Mouse (Mus musculus) ES-CJ7 (cell line): ENCODE results near the gene Agap2.

ENCODE experiments used
- DNase-seq: peaks from one replicate; pipeline ENCODE4 v3.0.0; 2011; ENCODE audit warnings: low read depth, low spot score

Gene Agap2

DNA sequence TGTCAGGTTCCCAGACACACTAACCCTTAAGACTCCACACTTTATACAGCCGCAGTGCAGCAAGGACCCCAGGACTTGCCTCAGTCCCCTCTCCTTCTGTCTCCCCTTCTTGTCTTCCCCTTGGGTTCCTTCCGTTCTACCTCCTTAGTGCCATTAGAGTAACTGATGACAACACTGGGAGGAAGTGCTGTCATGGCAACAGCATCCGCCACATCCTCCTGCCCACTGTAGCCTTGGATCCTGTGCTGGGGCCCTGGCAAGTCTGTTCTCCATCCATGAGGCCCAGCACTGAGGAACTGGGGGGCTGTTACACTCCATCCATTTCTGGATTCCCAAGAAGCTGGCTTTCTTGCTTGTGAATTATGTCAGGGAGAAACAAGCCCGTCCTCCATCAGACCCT lies 998 bp downstream of the Agap2 start:
- no peak for DNase-seq

GRCm38 (mm10) chr10:127077515-127077914 lies 2.4 kb downstream of the Agap2 start:
- no peak for DNase-seq

GRCm38 (mm10) chr10:127078001-127078676 lies 3.1 kb downstream of the Agap2 start:
- peak; percentile 48 for DNase-seq

DNA sequence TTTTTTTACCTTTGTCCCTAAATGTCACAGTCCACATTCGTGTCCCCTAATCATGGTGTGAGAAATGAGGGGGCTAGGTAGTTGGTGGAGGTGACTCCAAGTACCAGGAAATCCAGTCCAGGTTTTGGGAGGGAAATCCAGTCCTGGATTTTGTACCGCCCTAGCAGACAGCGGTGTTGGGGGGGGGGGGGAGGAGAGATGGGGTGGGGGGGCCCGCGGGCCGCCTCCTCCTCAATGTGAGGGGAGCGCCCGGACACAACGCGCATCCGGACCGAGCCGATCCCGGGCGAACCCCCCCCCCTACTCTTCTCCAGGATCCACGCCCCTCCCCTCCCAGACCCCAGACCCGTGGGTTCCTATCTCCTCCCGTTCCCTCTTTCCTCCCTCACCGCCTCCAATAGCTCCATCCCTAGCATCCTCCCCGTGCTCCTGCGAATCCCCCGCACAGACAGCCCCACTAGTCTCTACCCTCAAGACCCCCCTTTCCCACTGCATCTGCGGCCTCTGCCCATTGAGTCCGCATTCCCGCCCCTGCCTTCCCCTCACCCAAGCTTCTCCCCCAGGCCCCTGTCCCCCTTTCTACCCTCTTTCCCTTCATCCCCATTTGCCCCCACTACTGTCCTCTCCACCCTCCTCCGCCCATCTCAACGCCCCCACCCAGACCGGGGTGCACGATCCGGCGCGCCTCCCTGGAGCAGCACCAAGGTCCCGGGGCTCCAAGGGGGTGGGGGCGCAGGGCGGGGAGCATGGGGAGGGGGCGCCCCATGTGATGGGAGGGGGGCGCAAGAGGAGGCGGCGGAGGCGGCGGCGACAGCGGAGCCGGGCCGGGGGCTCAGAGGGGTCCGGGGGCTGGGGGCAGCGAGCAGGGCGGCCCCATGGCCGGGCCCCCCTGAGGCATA lies 3.8 kb downstream of the Agap2 start:
- peak; percentile 56 for DNase-seq

DNA sequence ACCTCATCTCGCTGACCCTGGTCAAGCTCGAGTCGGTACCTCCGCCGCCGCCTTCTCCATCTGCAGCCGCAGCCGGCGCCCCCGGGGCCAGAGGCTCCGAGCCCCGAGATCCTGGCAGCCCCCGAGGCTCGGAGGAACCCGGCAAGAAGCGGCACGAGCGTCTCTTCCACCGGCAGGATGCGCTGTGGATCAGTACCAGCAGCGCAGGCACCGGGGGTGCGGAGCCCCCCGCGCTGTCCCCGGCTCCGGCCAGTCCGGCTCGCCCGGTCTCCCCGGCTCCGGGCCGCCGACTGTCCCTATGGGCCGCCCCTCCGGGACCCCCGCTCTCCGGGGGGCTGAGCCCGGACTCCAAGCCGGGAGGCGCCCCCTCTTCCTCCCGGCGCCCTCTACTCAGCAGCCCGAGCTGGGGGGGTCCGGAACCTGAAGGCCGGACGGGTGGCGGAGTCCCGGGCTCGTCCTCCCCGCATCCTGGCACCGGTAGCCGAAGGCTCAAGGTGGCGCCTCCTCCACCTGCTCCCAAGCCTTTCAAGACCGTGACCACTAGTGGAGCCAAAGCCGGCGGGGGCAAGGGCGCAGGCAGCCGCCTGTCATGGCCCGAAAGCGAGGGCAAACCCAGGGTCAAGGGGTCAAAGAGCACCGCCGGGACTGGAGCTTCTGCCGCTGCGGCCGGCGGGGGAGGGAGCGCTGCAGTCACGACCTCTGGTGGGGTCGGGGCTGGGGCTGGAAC lies 4.7 kb downstream of the Agap2 start:
- DNase-seq: no peak

DNA sequence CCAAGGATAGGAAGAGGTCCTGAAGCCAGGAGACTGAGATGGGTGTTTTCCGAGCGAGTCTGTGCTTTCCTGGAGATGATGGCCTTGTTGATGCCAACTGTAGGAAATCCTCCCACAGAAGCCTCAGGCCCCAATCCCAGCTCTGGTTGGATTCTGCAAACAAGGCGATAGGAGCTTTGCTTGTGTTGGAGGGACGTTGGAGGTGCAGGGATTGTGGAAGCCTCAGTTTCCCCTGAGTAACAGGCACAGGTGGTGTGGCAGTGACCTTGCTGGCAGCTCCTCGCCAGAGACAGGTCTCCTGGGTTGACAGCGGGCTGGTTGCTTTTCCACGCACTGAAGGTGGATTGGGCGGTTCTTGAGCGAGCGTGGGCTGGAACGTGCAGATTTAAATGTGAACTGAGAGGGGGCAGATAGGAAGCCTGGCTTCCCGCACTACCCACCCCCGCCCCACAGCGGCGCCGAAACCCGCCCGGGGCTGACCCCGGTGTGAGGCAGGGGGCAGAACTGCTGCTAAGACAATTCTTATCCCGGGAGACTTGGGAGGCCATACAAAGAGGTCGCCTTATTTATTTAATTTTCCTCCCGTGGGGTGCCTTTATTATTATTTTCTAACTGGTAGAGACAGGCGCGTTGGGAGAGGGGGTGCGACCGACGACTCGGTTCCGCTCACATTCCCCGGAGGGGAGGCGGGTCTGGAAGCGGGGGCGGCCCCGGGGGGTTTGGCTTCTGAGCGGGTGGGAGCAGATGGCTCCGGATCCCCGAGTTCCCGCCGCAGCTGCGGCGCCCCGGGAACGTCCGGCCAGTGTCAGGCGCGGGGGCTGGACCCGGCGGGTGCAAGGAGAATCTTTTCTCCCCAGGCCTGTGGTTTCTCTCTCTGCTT lies 6.1 kb downstream of the Agap2 start:
- no peak for DNase-seq

DNA sequence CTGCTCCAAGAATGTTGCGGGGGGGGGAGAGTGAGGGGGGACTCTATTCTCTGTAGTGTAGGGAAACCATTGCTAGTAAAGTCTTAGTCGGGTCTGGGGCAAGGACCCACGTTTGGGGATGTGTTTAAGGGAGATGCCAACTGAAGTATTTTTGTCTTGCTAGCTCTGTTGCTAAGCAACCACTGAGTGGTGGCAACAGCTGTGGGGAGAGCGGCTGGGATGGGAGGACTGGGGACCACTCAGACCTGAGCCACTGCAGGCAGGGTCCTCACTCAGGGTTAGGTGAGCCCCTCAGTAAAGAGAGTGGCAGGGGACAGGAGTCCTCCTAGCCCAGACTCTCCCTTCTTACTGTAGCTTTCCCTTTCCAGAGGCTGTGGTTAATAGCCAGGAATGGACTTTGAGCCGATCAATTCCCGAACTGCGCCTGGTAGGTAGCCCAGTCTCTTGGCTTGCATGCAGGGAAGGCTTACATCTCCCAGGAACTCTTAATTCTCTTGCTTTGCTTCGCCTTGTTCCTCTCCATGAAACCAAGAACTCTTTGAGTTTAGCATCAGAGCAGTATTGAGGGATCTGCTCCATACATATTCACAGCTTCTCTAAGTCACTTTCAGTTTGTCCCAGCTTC lies 7.0 kb downstream of the Agap2 start:
- no peak for DNase-seq

- no peak for DNase-seq
These were observed 8.3 kb downstream of the Agap2 start for GRCm38 (mm10) chr10:127083292-127083914.

DNA sequence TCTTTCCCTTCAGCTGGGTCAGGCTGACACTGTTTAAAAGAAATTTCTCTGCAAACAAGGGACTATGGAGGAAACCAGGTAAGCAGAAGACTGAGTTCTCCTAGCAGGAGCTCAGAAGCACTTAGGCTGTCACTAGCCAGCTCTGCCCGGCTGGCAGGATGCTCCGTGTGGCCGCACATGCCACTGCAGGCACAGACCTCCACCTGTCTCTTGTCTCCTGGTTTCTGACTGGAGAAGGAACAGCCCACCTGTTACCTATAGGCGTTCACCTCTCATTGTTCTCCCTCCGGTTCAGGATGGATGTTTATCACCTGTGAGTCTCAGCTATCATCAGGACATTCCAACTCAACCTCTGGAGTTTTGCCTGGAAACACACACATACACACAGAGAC lies 8.8 kb downstream of the Agap2 start:
- DNase-seq: no peak

DNA sequence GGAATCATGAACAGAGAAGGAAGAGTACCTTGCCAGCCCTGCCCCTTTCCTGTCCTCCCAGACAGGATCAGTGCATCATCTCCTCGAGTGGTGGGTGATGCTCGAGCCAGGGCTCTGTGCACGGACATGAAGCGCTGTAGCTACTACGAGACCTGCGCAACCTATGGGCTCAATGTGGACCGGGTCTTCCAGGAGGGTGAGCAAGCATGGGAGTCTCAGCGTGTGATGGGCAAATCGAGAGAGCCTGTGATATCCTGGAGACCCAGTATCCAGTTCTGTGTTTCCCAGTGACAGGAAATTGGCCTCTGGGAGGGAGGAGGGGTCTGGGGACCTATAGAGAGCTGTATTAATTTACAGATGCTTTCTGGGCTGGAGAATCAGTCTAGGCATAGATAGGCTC lies 10.0 kb downstream of the Agap2 start:
- DNase-seq: no peak

DNA sequence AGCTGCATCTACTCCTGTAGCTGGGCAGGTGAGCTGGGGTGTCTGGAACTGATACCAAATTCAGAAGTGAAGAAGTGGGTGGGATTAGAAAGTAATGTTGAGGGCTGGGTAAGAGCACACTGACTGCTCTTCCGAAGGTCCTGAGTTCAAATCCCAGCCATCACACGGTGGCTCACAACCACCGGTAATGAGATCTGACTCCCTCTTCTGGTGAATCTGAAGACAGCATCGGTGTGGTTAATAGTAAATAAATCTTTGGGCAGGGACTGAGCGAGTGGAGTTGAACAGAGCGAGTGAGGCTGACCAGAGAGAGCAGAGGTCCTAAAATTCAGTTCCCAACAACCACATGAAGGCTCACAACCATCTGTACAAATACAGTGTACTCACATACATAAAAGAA lies 10.5 kb downstream of the Agap2 start:
- DNase-seq: no peak

DNA sequence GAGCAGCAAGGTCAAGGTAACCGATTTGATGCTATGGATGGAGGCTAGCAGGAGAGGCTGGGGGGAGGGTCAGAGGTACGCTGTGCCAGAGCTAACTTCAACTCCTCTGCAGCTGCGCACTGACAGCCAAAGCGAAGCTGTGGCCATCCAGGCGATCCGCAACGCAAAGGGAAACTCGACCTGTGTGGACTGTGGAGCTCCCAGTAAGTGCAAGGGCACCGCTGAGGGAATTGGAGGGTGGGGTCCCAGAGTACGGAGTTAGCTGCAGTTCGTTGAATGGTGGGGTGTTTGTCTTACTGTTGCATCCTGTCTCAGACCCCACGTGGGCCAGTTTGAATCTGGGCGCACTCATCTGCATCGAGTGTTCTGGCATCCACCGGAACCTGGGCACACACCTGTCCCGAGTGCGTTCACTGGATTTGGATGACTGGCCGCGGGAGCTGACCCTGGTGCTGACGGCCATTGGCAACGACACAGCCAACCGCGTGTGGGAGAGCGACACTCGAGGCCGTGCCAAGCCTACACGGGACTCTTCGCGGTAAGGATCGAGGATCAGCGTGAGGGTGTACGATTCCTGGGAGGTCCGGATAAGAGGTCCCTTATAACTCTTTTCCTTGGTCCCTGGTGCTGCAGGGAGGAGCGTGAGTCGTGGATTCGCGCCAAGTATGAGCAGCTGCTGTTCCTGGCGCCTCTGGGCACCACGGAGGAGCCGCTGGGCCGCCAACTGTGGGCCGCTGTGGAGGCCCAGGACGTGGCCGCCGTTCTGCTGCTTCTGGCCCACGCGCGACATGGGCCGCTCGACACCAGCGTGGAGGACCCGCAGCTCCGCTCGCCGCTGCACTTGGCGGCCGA lies 15.7 kb downstream of the Agap2 start:
- no peak for DNase-seq

- no peak for DNase-seq
These were observed 16.7 kb downstream of the Agap2 start for GRCm38 (mm10) chr10:127091507-127092396.

- DNase-seq: no peak
These were observed 17.7 kb downstream of the Agap2 start for GRCm38 (mm10) chr10:127092742-127093141.

GRCm38 (mm10) chr10:127094382-127094802 lies 19.3 kb downstream of the Agap2 start:
- DNase-seq: no peak

GRCm38 (mm10) chr10:127098514-127098913 lies 23.4 kb downstream of the Agap2 start:
- DNase-seq: no peak

DNA sequence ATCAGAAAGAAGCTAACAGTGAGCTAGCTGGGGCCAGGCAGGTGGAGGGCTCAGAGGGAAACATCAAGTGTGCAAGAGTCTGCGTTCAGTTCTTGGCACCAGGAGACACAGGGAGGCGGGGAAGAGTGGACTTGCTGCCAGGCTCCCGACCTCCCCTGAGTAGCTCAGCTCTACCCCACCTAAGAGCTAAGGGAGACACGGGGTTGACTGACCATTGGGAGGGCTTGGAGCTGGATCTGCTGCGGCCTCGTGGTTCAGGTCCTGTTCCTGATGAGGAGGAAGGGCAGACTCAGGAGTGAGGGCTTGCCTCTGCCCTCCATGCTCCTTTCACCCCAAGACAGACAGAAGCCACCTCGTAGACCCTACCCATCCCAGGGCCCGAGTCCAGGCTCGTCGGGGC lies 24.1 kb downstream of the Agap2 start:
- DNase-seq: no peak

DNA sequence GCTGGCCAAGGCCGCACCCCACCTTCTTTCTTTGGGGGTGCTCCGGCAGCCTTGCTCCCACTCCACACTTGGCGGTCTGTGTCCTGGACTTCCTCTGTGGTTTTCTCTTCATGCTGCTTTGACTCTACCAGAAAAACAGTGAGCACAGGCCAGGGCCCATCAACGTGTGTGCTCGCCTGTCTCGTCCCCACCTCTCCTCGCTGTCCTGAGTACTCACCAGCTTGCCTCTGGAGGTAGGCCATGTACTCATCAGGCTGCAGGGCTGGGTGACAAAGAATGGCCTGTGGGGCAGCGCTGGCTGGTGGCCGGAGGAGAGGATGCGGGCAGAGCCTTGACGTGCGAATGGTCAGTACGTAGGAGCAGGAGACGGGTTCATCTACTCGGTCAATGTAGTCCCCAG lies 24.8 kb downstream of the Agap2 start:
- DNase-seq: no peak
